Comparison of ENCODE assay signal across 13 mouse cellular contexts in the genomic region with DNA sequence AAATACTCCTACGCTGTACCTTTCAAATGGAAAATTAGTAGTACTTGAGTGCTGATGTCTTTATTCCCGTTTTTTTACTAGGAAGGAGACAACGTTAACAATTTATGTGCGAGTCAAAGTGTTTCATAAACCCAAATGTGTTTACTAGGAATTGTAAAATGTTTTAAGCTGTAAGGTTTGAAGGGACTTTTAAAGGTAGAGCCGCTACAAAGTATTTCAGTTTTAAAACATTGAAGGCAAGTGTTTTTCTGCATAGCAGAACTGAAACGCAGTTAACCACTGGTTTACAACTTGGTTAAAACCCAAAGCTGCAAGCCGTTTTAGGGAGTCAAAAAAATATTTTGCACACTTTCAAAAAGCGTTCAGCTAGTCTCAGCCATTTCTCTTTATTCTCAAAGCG. TPM values are rescaled to one million over a fixed set of nuclear protein-coding genes. Genes with fewer than 3 reads are reported as not detected.
DNase-seq lines count a peak whose midpoint lies in the region; ATAC-seq and TF ChIP-seq lines count a peak whose summit lies in the region.
"Had no signal": no experiment of that assay in that cellular context is flagged by ENCODE, and none has a peak within 500 bp of the region (broad histone marks: within the 10 kb centered on the region; RNA-seq: fewer than 3 reads in every experiment).

No protein-coding gene starts in this region.

- DNase-seq in embryonic facial prominence, embryonic 10.5 days (ENCODE audit: low spot score): no peak
- no peak for DNase-seq in liver
- DNase-seq in spleen, postnatal 36 days (ENCODE audit: low spot score in 2 of 2): no peak
- DNase-seq in spleen, postnatal 4 days (ENCODE audit: low spot score in 2 of 2): no peak
- DNase-seq: adrenal gland, postnatal 10 days; lung, adult 18-20 months; right cerebral cortex, postnatal 4 days; thymus, postnatal 25 days had no signal

- H3K27me3 ChIP-seq in embryonic facial prominence, embryonic 13.5 days: peaks cover 27% of the 10 kb centered on the region
- H3K27me3 ChIP-seq in embryonic facial prominence, embryonic 10.5 days (replicated peaks; ENCODE audit: low read depth, poor library complexity, severe bottlenecking): peaks cover 60% of the 10 kb centered on the region
- peaks cover 65% of the 10 kb centered on the region for H3K27me3 ChIP-seq in liver, embryonic 15.5 days
- H3K27me3 ChIP-seq in ES-Bruce4 (ENCODE audit: control insufficient read depth, insufficient read depth, low read length, poor library complexity, severe bottlenecking): no peaks in the 10 kb centered on the region
- H3K27me3 ChIP-seq in limb, embryonic 12.5 days: peaks cover 14% of the 10 kb centered on the region; the same call in 1 of the 2 replicates

- no peak for TF ChIP-seq EP300 in ES-Bruce4 (IDR thresholded peaks at IDR 0.05; ENCODE audit: insufficient read depth, low read depth, low read length)

- H3K4me2 ChIP-seq in embryonic facial prominence, embryonic 13.5 days: peak overlapping the region; percentile 68; the same call in 1 of the 2 replicates
- 0 out of 2 replicates have a peak overlapping the region, but pooled peaks have one; percentile 84 for H3K4me2 ChIP-seq in liver, embryonic 15.5 days
- H3K4me2 ChIP-seq in limb, embryonic 12.5 days: peak overlapping the region; percentile 76

- H3K27ac ChIP-seq in embryonic facial prominence, embryonic 13.5 days: no peak overlapping the region
- H3K27ac ChIP-seq in embryonic facial prominence, embryonic 10.5 days (replicated peaks): no peak overlapping the region
- H3K27ac ChIP-seq in liver, embryonic 15.5 days (replicated peaks): no peak overlapping the region
- no peak overlapping the region for H3K27ac ChIP-seq in ES-Bruce4 (ENCODE audit: insufficient read depth, low read length)
- H3K27ac ChIP-seq in limb, embryonic 12.5 days: no peak overlapping the region
- H3K27ac ChIP-seq: heart, embryonic 13.5 days had no signal

- H3K4me3 ChIP-seq in embryonic facial prominence, embryonic 13.5 days: 0 out of 2 replicates have a peak overlapping the region, but pooled peaks have one; percentile 74
- no peak overlapping the region for H3K4me3 ChIP-seq in embryonic facial prominence, embryonic 10.5 days
- H3K4me3 ChIP-seq in liver, embryonic 15.5 days (replicated peaks): no peak overlapping the region
- no peak overlapping the region for H3K4me3 ChIP-seq in ES-Bruce4 (ENCODE audit: low read depth, low read length)
- H3K4me3 ChIP-seq in limb, embryonic 12.5 days (replicated peaks): no peak overlapping the region

- WGBS in embryonic facial prominence, embryonic 13.5 days: 85% methylated on average over 9 of the region's 9 CpGs
- 90% methylated on average over 9 of the region's 9 CpGs for WGBS in embryonic facial prominence, embryonic 10.5 days
- 68% methylated on average over 9 of the region's 9 CpGs for WGBS in liver, embryonic 15.5 days (ENCODE audit: insufficient replicate concordance)
- WGBS in limb, embryonic 12.5 days: 58% methylated on average over 9 of the region's 9 CpGs

- H3K36me3 ChIP-seq in embryonic facial prominence, embryonic 13.5 days: no peaks in the 10 kb centered on the region
- H3K36me3 ChIP-seq in embryonic facial prominence, embryonic 10.5 days (replicated peaks): no peaks in the 10 kb centered on the region
- no peaks in the 10 kb centered on the region for H3K36me3 ChIP-seq in liver, embryonic 15.5 days (replicated peaks)
- H3K36me3 ChIP-seq in ES-Bruce4 (ENCODE audit: control insufficient read depth, insufficient read depth, low read length, poor library complexity, severe bottlenecking): no peaks in the 10 kb centered on the region; the same call in 1 of the 2 replicates
- H3K36me3 ChIP-seq in limb, embryonic 12.5 days: 0 out of 2 replicates have a peak, but pooled peaks cover under 1% of the 10 kb centered on the region
- H3K36me3 ChIP-seq: heart, embryonic 13.5 days had no signal

- 0 out of 2 replicates have a peak, but pooled peaks cover 6% of the 10 kb centered on the region for H3K4me1 ChIP-seq in embryonic facial prominence, embryonic 13.5 days
- H3K4me1 ChIP-seq in embryonic facial prominence, embryonic 10.5 days: peaks cover 13% of the 10 kb centered on the region
- H3K4me1 ChIP-seq in liver, embryonic 15.5 days (replicated peaks): peaks cover 15% of the 10 kb centered on the region
- peaks cover 10% of the 10 kb centered on the region for H3K4me1 ChIP-seq in ES-Bruce4 (ENCODE audit: control insufficient read depth, insufficient read depth, low read length)
- peaks cover 6% of the 10 kb centered on the region for H3K4me1 ChIP-seq in limb, embryonic 12.5 days (replicated peaks)

- no peak for TF ChIP-seq POLR2A in ES-Bruce4 (IDR thresholded peaks at IDR 0.05; ENCODE audit: insufficient read depth, low read length)

- no peak for TF ChIP-seq CTCF in ES-Bruce4 (IDR thresholded peaks at IDR 0.05; ENCODE audit: low read depth, low read length)

- no peak overlapping the region for H3K9ac ChIP-seq in embryonic facial prominence, embryonic 13.5 days
- no peak overlapping the region for H3K9ac ChIP-seq in liver, embryonic 15.5 days
- H3K9ac ChIP-seq in ES-Bruce4 (ENCODE audit: low read depth, poor library complexity, severe bottlenecking): peak overlapping the region; percentile 98; the same call in 1 of the 2 replicates
- H3K9ac ChIP-seq in limb, embryonic 12.5 days (replicated peaks): no peak overlapping the region

- ATAC-seq in embryonic facial prominence, embryonic 13.5 days (ENCODE audit: insufficient number of reproducible peaks, insufficient read depth, low FRiP score, low TSS enrichment, low read depth): no peak
- ATAC-seq in liver, embryonic 15.5 days (ENCODE audit: insufficient read depth): no peak
- no peak for ATAC-seq in limb, embryonic 12.5 days (ENCODE audit: insufficient number of reproducible peaks, insufficient read depth, low FRiP score, low TSS enrichment, low read depth)

- no peaks in the 10 kb centered on the region for H3K9me3 ChIP-seq in embryonic facial prominence, embryonic 13.5 days
- no peaks in the 10 kb centered on the region for H3K9me3 ChIP-seq in embryonic facial prominence, embryonic 10.5 days
- H3K9me3 ChIP-seq in liver, embryonic 15.5 days (replicated peaks): no peaks in the 10 kb centered on the region
- no peaks in the 10 kb centered on the region for H3K9me3 ChIP-seq in ES-Bruce4 (replicated peaks; ENCODE audit: control insufficient read depth, insufficient read depth, low read length, poor library complexity, severe bottlenecking)
- H3K9me3 ChIP-seq in limb, embryonic 12.5 days: no peaks in the 10 kb centered on the region
- H3K9me3 ChIP-seq: heart, embryonic 13.5 days had no signal

RNA-seq across cellular contexts. Expression of a gene that starts 0.8 kb away (rescaled TPM):
- 3.5 and 4.5 TPM in 2 replicates for polyA plus RNA-seq in embryonic facial prominence, embryonic 13.5 days (2015; fragmentation: Nextera tagmentation; extraction: Ambion mirVana)
- polyA plus RNA-seq in embryonic facial prominence, embryonic 10.5 days (2016; fragmentation: Nextera tagmentation; extraction: Ambion mirVana): 0.77 and 0.91 TPM in 2 replicates
- polyA plus RNA-seq in liver, embryonic 15.5 days (2015; fragmentation: Nextera tagmentation; extraction: Ambion mirVana): 0.26 TPM in 2 replicates
- polyA plus RNA-seq in ES-Bruce4 (2011; ENCODE audit: insufficient read depth, insufficient read length, low read depth, missing spikeins): 1.4 and 2.1 TPM in 2 replicates
- polyA plus RNA-seq in limb, embryonic 12.5 days (2016; fragmentation: Nextera tagmentation; extraction: Ambion mirVana): 3.5 and 4.8 TPM in 2 replicates

RNA-seq across cellular contexts. Expression of a gene that starts 47.6 kb away (rescaled TPM):
- polyA plus RNA-seq in embryonic facial prominence, embryonic 13.5 days (2015; fragmentation: Nextera tagmentation; extraction: Ambion mirVana): 100 and 108 TPM in 2 replicates
- polyA plus RNA-seq in embryonic facial prominence, embryonic 10.5 days (2016; fragmentation: Nextera tagmentation; extraction: Ambion mirVana): 107 and 112 TPM in 2 replicates
- 29.1 and 30.3 TPM in 2 replicates for polyA plus RNA-seq in liver, embryonic 15.5 days (2015; fragmentation: Nextera tagmentation; extraction: Ambion mirVana)
- polyA plus RNA-seq in ES-Bruce4 (2011; ENCODE audit: insufficient read depth, insufficient read length, low read depth, missing spikeins): 26.4 and 28.9 TPM in 2 replicates
- polyA plus RNA-seq in limb, embryonic 12.5 days (2016; fragmentation: Nextera tagmentation; extraction: Ambion mirVana): 100 and 110 TPM in 2 replicates
